Mouse (Mus musculus): ENCODE results near the gene Chsy1. TPM values are rescaled to one million over a fixed set of nuclear protein-coding genes. Genes with fewer than 3 reads are reported as not detected.

Chsy1 gene
- polyA plus RNA-seq, 1 experiment from 2014 or later, result 11.4 TPM

DNA sequence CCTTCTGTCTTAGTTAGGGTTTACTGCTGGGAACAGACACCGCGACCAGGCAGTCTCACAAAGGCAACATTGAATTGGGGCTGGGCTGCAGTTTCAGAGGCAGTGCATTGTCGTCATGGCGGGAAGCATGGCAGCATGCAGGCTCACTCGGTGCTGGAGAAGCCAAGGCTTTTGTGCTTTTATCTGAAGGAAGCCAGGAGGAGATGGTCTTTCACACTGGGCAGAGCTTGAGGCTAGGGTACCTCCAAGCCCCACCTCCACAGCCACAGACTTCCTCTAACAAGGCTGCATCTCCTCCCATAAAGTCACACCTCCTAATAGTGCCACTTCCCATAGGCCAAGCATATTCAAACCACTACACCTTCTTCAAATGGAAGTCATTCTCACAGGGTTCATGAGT is 50.6 kb downstream of the Chsy1 start:
- WGBS, result 38% methylated on average over 5 of the region's 5 CpGs
- no peak overlapping the region for H3K4me2 ChIP-seq (ENCODE audit: low read length)
- H3K4me1 ChIP-seq (replicated peaks; ENCODE audit: control insufficient read depth, insufficient read depth, low read length), result peaks cover 15% of the 10 kb centered on the region
- H3K9ac ChIP-seq (replicated peaks; ENCODE audit: low read depth, low read length), result no peak overlapping the region
- H3K36me3 ChIP-seq (ENCODE audit: control insufficient read depth, insufficient read depth), result no peaks in the 10 kb centered on the region
- H3K27ac ChIP-seq (ENCODE audit: low read length), result no peak overlapping the region
- ATAC-seq, result no peak
- H3K9me3 ChIP-seq (ENCODE audit: control insufficient read depth, low read length), result no peaks in the 10 kb centered on the region
- no peaks in the 10 kb centered on the region for H3K27me3 ChIP-seq (replicated peaks; ENCODE audit: control insufficient read depth, insufficient read depth, low read length)
- H3K4me3 ChIP-seq (replicated peaks; ENCODE audit: low read length), result no peak overlapping the region

DNA sequence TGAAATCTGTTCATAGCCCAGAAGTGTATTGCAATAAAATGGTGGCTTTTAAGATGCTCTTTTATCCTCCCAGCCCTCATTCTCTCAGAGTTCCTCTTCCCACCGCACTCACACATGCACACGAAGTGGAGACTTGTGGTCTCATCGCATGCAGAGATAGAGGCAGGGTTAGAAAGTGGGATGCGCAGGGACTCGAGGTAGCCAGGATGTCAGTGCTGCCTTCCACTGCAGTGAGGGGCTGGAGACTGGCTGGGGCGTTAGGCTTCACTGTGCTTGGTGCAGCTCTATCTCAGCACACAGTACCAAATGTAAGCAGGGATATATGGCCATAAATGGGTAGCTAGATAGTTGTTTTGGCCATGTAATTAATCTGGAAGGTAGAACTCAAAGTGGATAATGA is 52.5 kb downstream of the Chsy1 start:
- no peak overlapping the region for H3K4me2 ChIP-seq (ENCODE audit: low read length)
- H3K4me1 ChIP-seq (replicated peaks; ENCODE audit: control insufficient read depth, insufficient read depth, low read length), result peaks cover 22% of the 10 kb centered on the region
- no peak for ATAC-seq
- no peaks in the 10 kb centered on the region for H3K9me3 ChIP-seq (ENCODE audit: control insufficient read depth, low read length)
- H3K9ac ChIP-seq (replicated peaks; ENCODE audit: low read depth, low read length), result no peak overlapping the region
- no peak overlapping the region for H3K4me3 ChIP-seq (replicated peaks; ENCODE audit: low read length)
- H3K27ac ChIP-seq (ENCODE audit: low read length), result no peak overlapping the region
- H3K36me3 ChIP-seq (ENCODE audit: control insufficient read depth, insufficient read depth), result no peaks in the 10 kb centered on the region
- 93% methylated on average over 6 of the region's 6 CpGs for WGBS
- H3K27me3 ChIP-seq (replicated peaks; ENCODE audit: control insufficient read depth, insufficient read depth, low read length), result no peaks in the 10 kb centered on the region

DNA sequence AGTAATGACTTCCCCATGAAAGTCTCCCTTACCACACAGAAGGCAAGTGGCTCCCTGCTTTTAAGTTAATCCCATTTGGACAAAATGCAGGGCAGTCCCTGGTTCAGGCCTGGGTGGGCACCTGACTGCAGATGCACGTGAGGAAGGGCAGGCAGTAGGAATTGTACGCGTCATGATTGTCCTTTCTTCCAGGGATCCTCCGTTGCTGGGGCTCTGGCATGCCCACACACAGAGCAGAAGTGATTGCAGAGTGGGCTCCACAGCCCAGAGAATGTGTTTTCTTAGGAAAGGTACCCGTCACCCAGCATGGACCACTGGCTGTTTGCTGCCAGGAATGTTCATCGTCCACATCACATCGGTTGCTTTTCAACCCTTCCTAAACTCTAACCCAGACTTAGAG is 53.2 kb downstream of the Chsy1 start:
- Histone ChIP-seq H3K27me3 (replicated peaks; ENCODE audit: control insufficient read depth, insufficient read depth, low read length) (no peaks in the 10 kb centered on the region), H3K4me3 (replicated peaks; ENCODE audit: low read length) (no peak overlapping the region), H3K4me1 (replicated peaks; ENCODE audit: control insufficient read depth, insufficient read depth, low read length) (peaks cover 18% of the 10 kb centered on the region), H3K4me2 (ENCODE audit: low read length) (no peak overlapping the region), H3K9me3 (ENCODE audit: control insufficient read depth, low read length) (no peaks in the 10 kb centered on the region), H3K36me3 (ENCODE audit: control insufficient read depth, insufficient read depth) (no peaks in the 10 kb centered on the region), H3K27ac (ENCODE audit: low read length) (no peak overlapping the region), H3K9ac (replicated peaks; ENCODE audit: low read depth, low read length) (no peak overlapping the region)
- ATAC-seq, result no peak
- WGBS, result 84% methylated on average over 7 of the region's 7 CpGs

DNA sequence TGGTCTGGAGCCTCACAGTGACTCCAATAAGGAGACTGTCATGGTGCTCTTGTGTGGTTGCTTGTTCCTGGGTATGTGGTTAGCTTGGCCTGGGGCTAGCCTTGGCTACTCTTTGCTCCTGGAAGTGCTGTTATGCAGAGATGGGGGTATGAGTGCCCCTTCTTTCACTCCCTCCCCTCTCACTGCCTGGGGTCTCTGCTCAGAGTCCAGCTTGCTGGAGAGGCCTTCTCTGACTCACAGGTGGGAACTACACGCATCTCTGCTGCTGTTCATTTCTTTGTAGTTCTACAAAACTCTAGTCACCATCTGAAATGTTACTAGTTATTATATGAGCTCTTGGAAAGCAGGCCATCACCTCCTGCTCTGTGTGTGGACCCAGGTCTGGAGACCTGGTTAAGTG is 53.7 kb downstream of the Chsy1 start:
- Histone ChIP-seq H3K27ac (ENCODE audit: low read length) (no peak overlapping the region), H3K27me3 (replicated peaks; ENCODE audit: control insufficient read depth, insufficient read depth, low read length) (no peaks in the 10 kb centered on the region), H3K4me3 (replicated peaks; ENCODE audit: low read length) (no peak overlapping the region), H3K4me1 (replicated peaks; ENCODE audit: control insufficient read depth, insufficient read depth, low read length) (peaks cover 17% of the 10 kb centered on the region), H3K4me2 (ENCODE audit: low read length) (no peak overlapping the region), H3K9ac (replicated peaks; ENCODE audit: low read depth, low read length) (no peak overlapping the region), H3K36me3 (ENCODE audit: control insufficient read depth, insufficient read depth) (no peaks in the 10 kb centered on the region), H3K9me3 (ENCODE audit: control insufficient read depth, low read length) (no peaks in the 10 kb centered on the region)
- WGBS, result 88% methylated on average over 1 of the region's 1 CpGs
- no peak for ATAC-seq

DNA sequence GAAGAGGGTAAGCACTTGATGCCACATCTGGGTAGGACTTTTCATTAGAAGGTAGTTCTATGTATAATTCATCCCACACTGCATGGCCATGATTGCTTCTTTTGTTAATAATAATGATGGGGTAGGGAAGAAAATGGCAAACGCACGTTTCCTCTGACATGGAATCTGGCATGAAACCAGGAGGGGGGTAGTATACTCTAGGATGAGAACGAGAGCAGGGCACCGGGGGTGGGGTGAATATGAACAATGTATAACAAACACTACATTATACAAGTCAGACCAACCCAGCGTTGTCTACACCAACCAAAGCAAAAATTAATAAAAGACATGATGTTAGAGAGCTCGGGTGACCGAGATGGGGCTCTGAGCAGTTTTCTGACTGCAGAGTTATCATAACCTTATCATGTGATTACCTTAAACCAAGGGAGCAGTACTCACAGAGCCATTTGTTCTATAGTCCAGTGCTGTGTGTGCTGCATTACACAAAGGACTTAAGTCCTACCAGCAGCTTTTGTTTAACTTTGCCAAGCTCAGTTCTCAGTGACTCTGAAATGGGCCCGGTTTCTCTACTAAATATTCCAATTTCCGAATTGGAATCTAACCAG is 55.2 kb downstream of the Chsy1 start:
- Histone ChIP-seq H3K9ac (replicated peaks; ENCODE audit: low read depth, low read length) (no peak overlapping the region), H3K4me2 (ENCODE audit: low read length) (no peak overlapping the region), H3K36me3 (ENCODE audit: control insufficient read depth, insufficient read depth) (no peaks in the 10 kb centered on the region), H3K9me3 (ENCODE audit: control insufficient read depth, low read length) (no peaks in the 10 kb centered on the region), H3K4me3 (replicated peaks; ENCODE audit: low read length) (no peak overlapping the region), H3K27me3 (replicated peaks; ENCODE audit: control insufficient read depth, insufficient read depth, low read length) (no peaks in the 10 kb centered on the region), H3K27ac (ENCODE audit: low read length) (peak overlapping the region; percentile 77), H3K4me1 (replicated peaks; ENCODE audit: control insufficient read depth, insufficient read depth, low read length) (peaks cover 19% of the 10 kb centered on the region)
- ATAC-seq, result peak; percentile 82
- WGBS, result 27% methylated on average over 9 of the region's 9 CpGs

DNA sequence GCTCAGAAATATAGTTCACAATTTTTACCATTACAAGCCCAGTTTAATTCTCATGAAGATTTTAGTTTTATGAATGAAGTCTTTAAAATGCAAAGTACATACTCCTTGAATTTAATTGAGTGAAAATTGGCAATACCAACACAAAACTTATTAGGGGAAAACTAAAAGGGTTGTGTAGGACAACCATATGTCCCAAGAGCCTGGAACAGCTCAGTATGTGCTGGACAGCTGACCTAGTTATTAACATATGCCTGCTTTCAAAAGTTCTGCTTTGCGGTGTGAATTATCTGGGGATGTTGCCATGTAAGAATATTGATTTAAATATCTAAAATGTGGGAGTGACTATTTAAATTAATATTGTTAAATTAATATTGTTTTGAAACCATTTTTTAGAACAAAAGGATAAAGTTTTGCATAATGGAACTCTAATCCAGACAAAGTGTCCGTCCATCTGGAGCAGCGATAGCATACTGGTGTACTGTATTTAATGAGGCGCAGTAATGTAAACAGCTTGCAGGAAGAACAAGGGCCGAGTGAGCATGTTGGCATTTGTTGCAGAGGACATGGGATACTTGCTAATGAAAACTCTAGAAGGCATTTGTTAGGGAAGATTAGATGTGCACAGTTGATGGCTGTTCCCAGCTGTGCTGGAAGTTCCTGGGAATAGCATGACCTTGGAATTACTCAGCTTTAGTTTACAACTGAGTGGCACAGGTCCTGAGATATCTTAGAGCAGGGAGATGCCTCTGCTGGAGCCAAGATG is 55.9 kb downstream of the Chsy1 start:
- Histone ChIP-seq H3K27me3 (replicated peaks; ENCODE audit: control insufficient read depth, insufficient read depth, low read length) (no peaks in the 10 kb centered on the region), H3K27ac (ENCODE audit: low read length) (peak overlapping the region; percentile 77), H3K4me3 (replicated peaks; ENCODE audit: low read length) (no peak overlapping the region), H3K9ac (replicated peaks; ENCODE audit: low read depth, low read length) (no peak overlapping the region), H3K36me3 (ENCODE audit: control insufficient read depth, insufficient read depth) (no peaks in the 10 kb centered on the region), H3K9me3 (ENCODE audit: control insufficient read depth, low read length) (no peaks in the 10 kb centered on the region), H3K4me2 (ENCODE audit: low read length) (no peak overlapping the region), H3K4me1 (replicated peaks; ENCODE audit: control insufficient read depth, insufficient read depth, low read length) (peaks cover 20% of the 10 kb centered on the region)
- 15% methylated on average over 5 of the region's 5 CpGs for WGBS
- peak; percentile 73 for ATAC-seq

DNA sequence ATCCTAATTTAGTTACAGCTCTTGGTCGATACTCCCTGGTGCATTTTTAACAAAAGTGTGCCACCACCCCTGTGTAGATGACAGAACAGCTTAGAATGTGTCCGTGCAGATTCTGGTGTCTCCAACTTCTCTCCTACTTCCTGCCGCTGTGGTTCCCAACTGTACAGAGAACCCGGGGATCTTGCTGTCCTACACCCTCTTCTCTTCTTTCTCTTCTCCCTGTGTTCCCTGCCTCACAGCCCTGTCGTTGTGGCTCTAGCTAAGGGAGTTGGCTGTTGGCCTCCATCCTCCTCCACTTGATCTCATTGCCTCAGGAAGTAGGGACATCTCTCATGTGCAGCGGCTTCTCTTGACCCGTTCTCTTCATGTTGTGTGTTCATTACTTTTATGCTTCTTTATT is 59.6 kb downstream of the Chsy1 start:
- ATAC-seq, result no peak
- H3K9me3 ChIP-seq (ENCODE audit: control insufficient read depth, low read length), result no peaks in the 10 kb centered on the region

DNA sequence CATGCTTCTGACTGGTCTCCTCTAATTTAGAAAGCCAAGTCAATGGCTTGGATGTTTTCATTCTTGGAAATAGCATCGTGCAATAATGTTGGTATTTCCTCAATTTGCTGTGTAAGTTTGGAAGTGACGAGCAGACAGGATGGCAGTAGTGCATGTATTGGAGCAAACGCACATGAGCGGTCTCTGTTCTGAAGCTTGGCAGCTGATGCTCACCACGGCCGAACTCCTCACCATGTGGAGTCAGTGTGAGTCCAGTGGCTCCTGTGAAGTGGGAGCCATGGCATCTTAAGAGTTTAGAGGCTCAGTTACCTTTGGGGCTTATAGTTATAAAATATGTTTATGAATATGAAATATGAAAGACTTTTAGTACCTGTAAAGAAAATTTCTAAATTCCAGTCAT is 60.2 kb downstream of the Chsy1 start:
- Histone ChIP-seq H3K27me3 (replicated peaks; ENCODE audit: control insufficient read depth, insufficient read depth, low read length) (no peaks in the 10 kb centered on the region), H3K27ac (ENCODE audit: low read length) (no peak overlapping the region), H3K9me3 (ENCODE audit: control insufficient read depth, low read length) (no peaks in the 10 kb centered on the region), H3K4me2 (ENCODE audit: low read length) (no peak overlapping the region), H3K4me3 (replicated peaks; ENCODE audit: low read length) (no peak overlapping the region), H3K4me1 (replicated peaks; ENCODE audit: control insufficient read depth, insufficient read depth, low read length) (peaks cover 13% of the 10 kb centered on the region), H3K9ac (replicated peaks; ENCODE audit: low read depth, low read length) (no peak overlapping the region), H3K36me3 (ENCODE audit: control insufficient read depth, insufficient read depth) (peaks cover 11% of the 10 kb centered on the region)
- no peak for ATAC-seq
- WGBS, result 81% methylated on average over 6 of the region's 6 CpGs

More for the DNA sequence above, 59.6 kb downstream of the Chsy1 start:
- H3K4me1 ChIP-seq (replicated peaks; ENCODE audit: control insufficient read depth, insufficient read depth, low read length), result peaks cover 19% of the 10 kb centered on the region
- no peak overlapping the region for H3K27ac ChIP-seq (ENCODE audit: low read length)
- H3K4me2 ChIP-seq (ENCODE audit: low read length), result no peak overlapping the region
- peaks cover 11% of the 10 kb centered on the region for H3K36me3 ChIP-seq (ENCODE audit: control insufficient read depth, insufficient read depth)
- WGBS, result 97% methylated on average over 7 of the region's 7 CpGs
- no peak overlapping the region for H3K4me3 ChIP-seq (replicated peaks; ENCODE audit: low read length)
- H3K9ac ChIP-seq (replicated peaks; ENCODE audit: low read depth, low read length), result no peak overlapping the region
- no peaks in the 10 kb centered on the region for H3K27me3 ChIP-seq (replicated peaks; ENCODE audit: control insufficient read depth, insufficient read depth, low read length)

DNA sequence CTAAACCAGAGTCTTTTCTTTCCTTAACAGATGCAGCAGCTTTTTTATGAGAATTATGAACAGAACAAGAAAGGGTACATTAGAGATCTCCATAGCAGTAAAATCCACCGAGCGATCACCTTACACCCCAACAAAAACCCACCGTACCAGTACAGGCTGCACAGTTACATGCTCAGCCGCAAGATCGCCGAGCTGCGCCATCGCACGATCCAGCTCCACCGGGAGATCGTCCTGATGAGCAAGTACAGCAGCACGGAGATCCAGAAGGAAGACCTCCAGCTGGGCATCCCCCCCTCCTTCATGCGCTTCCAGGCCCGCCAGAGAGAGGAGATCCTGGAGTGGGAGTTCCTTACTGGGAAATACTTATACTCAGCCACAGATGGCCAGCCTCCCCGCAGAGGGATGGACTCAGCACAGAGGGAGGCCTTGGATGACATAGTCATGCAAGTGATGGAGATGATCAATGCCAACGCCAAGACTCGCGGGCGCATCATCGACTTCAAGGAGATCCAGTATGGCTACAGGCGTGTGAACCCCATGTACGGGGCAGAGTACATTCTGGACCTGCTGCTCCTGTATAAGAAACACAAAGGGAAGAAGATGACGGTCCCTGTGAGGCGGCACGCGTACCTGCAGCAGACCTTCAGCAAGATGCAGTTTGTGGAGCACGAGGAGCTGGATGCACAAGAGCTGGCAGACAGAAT is 61.6 kb downstream of the Chsy1 start:
- 96% methylated on average over 27 of the region's 27 CpGs for WGBS
- ATAC-seq, result no peak
- H3K36me3 ChIP-seq (ENCODE audit: control insufficient read depth, insufficient read depth), result peaks cover 11% of the 10 kb centered on the region
- 0 out of 2 replicates have a peak, but pooled peaks cover 3% of the 10 kb centered on the region for H3K4me1 ChIP-seq (replicated peaks; ENCODE audit: control insufficient read depth, insufficient read depth, low read length)
- no peak overlapping the region for H3K27ac ChIP-seq (ENCODE audit: low read length)
- no peak overlapping the region for H3K4me2 ChIP-seq (ENCODE audit: low read length)
- H3K9ac ChIP-seq (replicated peaks; ENCODE audit: low read depth, low read length), result no peak overlapping the region
- H3K27me3 ChIP-seq (replicated peaks; ENCODE audit: control insufficient read depth, insufficient read depth, low read length), result no peaks in the 10 kb centered on the region
- H3K4me3 ChIP-seq (replicated peaks; ENCODE audit: low read length), result no peak overlapping the region
- H3K9me3 ChIP-seq (ENCODE audit: control insufficient read depth, low read length), result no peaks in the 10 kb centered on the region
